Mouse (Mus musculus): ENCODE data around the gene Uaca. TPM values are rescaled to one million over a fixed set of nuclear protein-coding genes. Genes with fewer than 3 reads are reported as not detected.
A peak's percentile ranks its signal among the peaks of the same experiment; 100 is the strongest.

Gene Uaca
- total RNA-seq (2021) = 10 to 100 TPM in 1 of 2 experiments, 1 to 10 TPM in 1; 8.9 to 13.6 TPM
- long read RNA-seq, experiment 1, full-length matches to known transcripts = 2 of 4 reads
- long read RNA-seq, experiment 1, partial matches to known transcripts = 2 of 4 reads
- long read RNA-seq, experiment 1, other reads (novel, unspliced or antisense) = 0 of 4 reads
- long read RNA-seq, experiment 2, full-length matches to known transcripts = 5 of 12 reads
- long read RNA-seq, experiment 2, partial matches to known transcripts = 4 of 12 reads
- long read RNA-seq, experiment 2, other reads (novel, unspliced or antisense) = 3 of 12 reads

GRCm38 (mm10) chr9:60794210-60794840 lies at the start of gene Uaca:
TSS of gene Uaca (plus strand) at chr9:60794542.
- DNase-seq (ENCODE audit: low spot score in 2 of 2) = peak; percentile 78 to 84

- DNase-seq (ENCODE audit: low spot score in 2 of 2) = no peak
These were observed 49.4 kb upstream of the Uaca start for GRCm38 (mm10) chr9:60744971-60745370.

- DNase-seq (ENCODE audit: low spot score in 2 of 2) = no peak
These were observed 47.8 kb upstream of the Uaca start for GRCm38 (mm10) chr9:60746561-60746960.

GRCm38 (mm10) chr9:60747672-60748071 lies 46.7 kb upstream of the Uaca start:
- no peak for DNase-seq (ENCODE audit: low spot score in 2 of 2)

GRCm38 (mm10) chr9:60748191-60748590 lies 46.2 kb upstream of the Uaca start:
- DNase-seq (ENCODE audit: low spot score in 2 of 2) = no peak

GRCm38 (mm10) chr9:60749105-60749504 lies 45.2 kb upstream of the Uaca start:
- DNase-seq (ENCODE audit: low spot score in 2 of 2) = no peak

- no peak for DNase-seq (ENCODE audit: low spot score in 2 of 2)
These were observed 43.2 kb upstream of the Uaca start for GRCm38 (mm10) chr9:60751098-60751497.

GRCm38 (mm10) chr9:60751971-60752370 lies 42.4 kb upstream of the Uaca start:
- DNase-seq (ENCODE audit: low spot score in 2 of 2) = no peak

GRCm38 (mm10) chr9:60752636-60753035 lies 41.7 kb upstream of the Uaca start:
- no peak for DNase-seq (ENCODE audit: low spot score in 2 of 2)

- peak; percentile 27 to 42 for DNase-seq (ENCODE audit: low spot score in 2 of 2)
These were observed 38.1 kb upstream of the Uaca start for GRCm38 (mm10) chr9:60756258-60756657.

GRCm38 (mm10) chr9:60756866-60757740 lies 37.2 kb upstream of the Uaca start:
- no peak for DNase-seq (ENCODE audit: low spot score in 2 of 2)

- DNase-seq (ENCODE audit: low spot score in 2 of 2) = no peak
These were observed 36.5 kb upstream of the Uaca start for GRCm38 (mm10) chr9:60757817-60758216.

GRCm38 (mm10) chr9:60759436-60760007 lies 34.8 kb upstream of the Uaca start:
- DNase-seq (ENCODE audit: low spot score in 2 of 2) = no peak

GRCm38 (mm10) chr9:60765181-60765580 lies 29.2 kb upstream of the Uaca start:
- no peak for DNase-seq (ENCODE audit: low spot score in 2 of 2)

GRCm38 (mm10) chr9:60768393-60768792 lies 25.9 kb upstream of the Uaca start:
- DNase-seq (ENCODE audit: low spot score in 2 of 2) = no peak

GRCm38 (mm10) chr9:60769711-60770111 lies 24.6 kb upstream of the Uaca start:
- no peak for DNase-seq (ENCODE audit: low spot score in 2 of 2)

GRCm38 (mm10) chr9:60773713-60774112 lies 20.6 kb upstream of the Uaca start:
- no peak for DNase-seq (ENCODE audit: low spot score in 2 of 2)

- no peak for DNase-seq (ENCODE audit: low spot score in 2 of 2)
These were observed 17.4 kb upstream of the Uaca start for GRCm38 (mm10) chr9:60776899-60777298.

- no peak for DNase-seq (ENCODE audit: low spot score in 2 of 2)
These were observed 12.1 kb upstream of the Uaca start for GRCm38 (mm10) chr9:60782057-60782789.

- DNase-seq (ENCODE audit: low spot score in 2 of 2) = no peak
These were observed 9.3 kb upstream of the Uaca start for GRCm38 (mm10) chr9:60785069-60785468.
